Mouse (Mus musculus): ENCODE data around the gene Gm9745. TPM values are rescaled to one million over a fixed set of nuclear protein-coding genes. Genes with fewer than 3 reads are reported as not detected.

Gm9745 gene
- total and polyA plus RNA-seq, 3 experiments = not detected

- H3K36me3 ChIP-seq (replicated peaks in 1 of 2; ENCODE audit: control insufficient read depth in 1 of 2, insufficient read depth in 1 of 2, low read length in 1 of 2) = peaks cover 34 to 56% of the 10 kb centered on the region in 2 experiments
- H3K4me2 ChIP-seq (ENCODE audit: insufficient read depth, low read depth, poor library complexity, severe bottlenecking) = no peak overlapping the region
- dilution Hi-C loops (cut with MboI; ENCODE audit: extremely low pct_ligation_motif_present, extremely low pct_unique_long_range_greater_than_20kb, low sequenced_read_pairs) = no loop called here
- TF ChIP-seq EP300 (IDR thresholded peaks at IDR 0.05; ENCODE audit: low read length) (no peak), JUN (IDR thresholded peaks at IDR 0.05; ENCODE audit: insufficient read depth, low read depth, low read length) (no peak), ELF1 (IDR thresholded peaks at IDR 0.05; ENCODE audit: low read depth, low read length) (no peak), JUND (conservative IDR thresholded peaks at IDR 0.05; ENCODE audit: low read depth, low read length) (no peak), ZC3H11A (IDR thresholded peaks at IDR 0.05; ENCODE audit: low read depth, low read length) (no peak), USF2 (conservative IDR thresholded peaks at IDR 0.05; ENCODE audit: low read depth, low read length) (no peak), E2F4 (IDR thresholded peaks at IDR 0.05; ENCODE audit: insufficient replicate concordance, low read depth, low read length) (no peak), ZKSCAN1 (IDR thresholded peaks at IDR 0.05; ENCODE audit: borderline replicate concordance, low read depth, low read length) (no peak), POLR2A (IDR thresholded peaks at IDR 0.05; ENCODE audit: low read depth, low read length) (no peak)
- no peak overlapping the region for H3K4me3 ChIP-seq (replicated peaks in 1 of 3; ENCODE audit: low read depth in 2 of 3, low read length in 2 of 3, poor library complexity in 1 of 3)
- no peaks in the 10 kb centered on the region for H3K27me3 ChIP-seq (replicated peaks)
- H3K79me2 ChIP-seq (replicated peaks; ENCODE audit: control insufficient read depth, extremely low read depth, insufficient read depth, poor library complexity, severe bottlenecking) = peaks cover 74% of the 10 kb centered on the region
- H3K9ac ChIP-seq (ENCODE audit: insufficient read depth, low read depth) = no peak overlapping the region
- H3K27ac ChIP-seq (ENCODE audit: insufficient read depth, low read depth) = no peak overlapping the region
- in situ Hi-C loops (cut with MboI; ENCODE audit: low pct_ligation_motif_present, low pct_unique_long_range_greater_than_20kb, low sequenced_read_pairs) = no loop called here
- no peak for DNase-seq (ENCODE audit: extremely low read depth)
- H3K9me3 ChIP-seq (replicated peaks; ENCODE audit: low read length) = no peaks in the 10 kb centered on the region
- H3K4me1 ChIP-seq (ENCODE audit: control insufficient read depth in 1 of 2, insufficient read depth in 2 of 2) = peaks cover 5 to 20% of the 10 kb centered on the region in 2 experiments; a peak in 2 of 4 replicates
Measured at GRCm38 (mm10) chr13:8992231-8992630, 44.2 kb upstream of the Gm9745 start.

GRCm38 (mm10) chr13:8972972-8973371, 24.9 kb upstream of the Gm9745 start:
- in situ Hi-C loops (cut with MboI; ENCODE audit: low pct_ligation_motif_present, low pct_unique_long_range_greater_than_20kb, low sequenced_read_pairs) (no loop called here), dilution Hi-C loops (cut with MboI; ENCODE audit: extremely low pct_ligation_motif_present, extremely low pct_unique_long_range_greater_than_20kb, low sequenced_read_pairs) (no loop called here)
- Histone ChIP-seq H3K9ac (ENCODE audit: insufficient read depth, low read depth) (no peak overlapping the region), H3K4me3 (replicated peaks in 1 of 3; ENCODE audit: low read depth in 2 of 3, low read length in 2 of 3, poor library complexity in 1 of 3) (no peak overlapping the region), H3K4me2 (ENCODE audit: insufficient read depth, low read depth, poor library complexity, severe bottlenecking) (no peak overlapping the region), H3K4me1 (ENCODE audit: control insufficient read depth in 1 of 2, insufficient read depth in 2 of 2) (no peaks in the 10 kb centered on the region), H3K9me3 (replicated peaks; ENCODE audit: low read length) (no peaks in the 10 kb centered on the region), H3K36me3 (replicated peaks in 1 of 2; ENCODE audit: control insufficient read depth in 1 of 2, insufficient read depth in 1 of 2, low read length in 1 of 2) (peaks cover 75 to 96% of the 10 kb centered on the region in 2 experiments), H3K27me3 (replicated peaks) (no peaks in the 10 kb centered on the region), H3K79me2 (replicated peaks; ENCODE audit: control insufficient read depth, extremely low read depth, insufficient read depth, poor library complexity, severe bottlenecking) (no peaks in the 10 kb centered on the region), H3K27ac (ENCODE audit: insufficient read depth, low read depth) (no peak overlapping the region)
- DNase-seq (ENCODE audit: extremely low read depth) = no peak
- no peak for TF ChIP-seq ZKSCAN1 (IDR thresholded peaks at IDR 0.05; ENCODE audit: borderline replicate concordance, low read depth, low read length)
- no peak for TF ChIP-seq UBTF (IDR thresholded peaks at IDR 0.05; ENCODE audit: low read depth, low read length)
- TF ChIP-seq ZMIZ1 (IDR thresholded peaks at IDR 0.05; ENCODE audit: low read depth, low read length) = no peak
- TF ChIP-seq POLR2A (IDR thresholded peaks at IDR 0.05; ENCODE audit: low read depth, low read length) = no peak
- no peak for TF ChIP-seq EP300 (IDR thresholded peaks at IDR 0.05; ENCODE audit: low read length)
- no peak for TF ChIP-seq KAT2A (IDR thresholded peaks at IDR 0.05; ENCODE audit: insufficient replicate concordance, low read length)
- no peak for TF ChIP-seq BHLHE40 (IDR thresholded peaks at IDR 0.05; ENCODE audit: low read depth, low read length)
- no peak for TF ChIP-seq RAD21 (IDR thresholded peaks at IDR 0.05; ENCODE audit: low read depth, low read length)
- no peak for TF ChIP-seq GABPA (IDR thresholded peaks at IDR 0.05; ENCODE audit: insufficient replicate concordance, low read depth, low read length)
- no peak for TF ChIP-seq HCFC1 (IDR thresholded peaks at IDR 0.05; ENCODE audit: low read depth, low read length)
- TF ChIP-seq PAX5 (IDR thresholded peaks at IDR 0.05; ENCODE audit: low read length) = no peak
- TF ChIP-seq MYC (IDR thresholded peaks at IDR 0.05; ENCODE audit: low read depth, low read length) = no peak
- TF ChIP-seq ZNF384 (IDR thresholded peaks at IDR 0.05; ENCODE audit: low read depth, low read length) = no peak
- no peak for TF ChIP-seq SIN3A (IDR thresholded peaks at IDR 0.05; ENCODE audit: low read length)
- TF ChIP-seq ETS1 (conservative IDR thresholded peaks at IDR 0.05; ENCODE audit: low read depth, low read length) = no peak
